Mouse (Mus musculus) liver, embryonic 16.5 days (tissue): ENCODE data around the gene Slc38a9. TPM values are rescaled to one million over a fixed set of nuclear protein-coding genes. Genes with fewer than 3 reads are reported as not detected.
A peak's percentile ranks its signal among the peaks of the same experiment; 100 is the strongest.
"Not testable (repeated sequence)": the region's sequence is repeated elsewhere in the genome, so short reads cannot be mapped to it uniquely, and the experiment has no call there.

Experiments
- ATAC-seq: fragments of 200-750 bp; cut with Nextera tagmentation; 2 replicates; pipeline ENCODE4 v1.8.0; 2017; ENCODE audit warnings: low read depth, mild to moderate bottlenecking, moderate number of reproducible peaks, moderate library complexity
- H3K27ac ChIP-seq: fragments of 300-500 bp; sonication (generic); 2 replicates; pipeline ENCODE4 v1.5.1; 2014; ENCODE audit warnings: mild to moderate bottlenecking, low read length
- H3K27me3 ChIP-seq: fragments of 300-500 bp; sonication (generic); 2 replicates; pipeline ENCODE4 v1.6.1; 2014; ENCODE audit warnings: low read depth, low read length, mixed read lengths; ENCODE audit not compliant: control insufficient read depth, insufficient read depth
- H3K36me3 ChIP-seq: fragments of 300-500 bp; sonication (generic); 2 replicates; pipeline ENCODE4 v1.6.1; 2014; ENCODE audit warnings: mild to moderate bottlenecking; ENCODE audit not compliant: control insufficient read depth, insufficient read depth
- H3K4me1 ChIP-seq: fragments of 300-500 bp; sonication (generic); 2 replicates; pipeline ENCODE4 v1.6.1; 2014; ENCODE audit warnings: low read depth, low read length, mixed read lengths; ENCODE audit not compliant: control insufficient read depth
- H3K4me2 ChIP-seq: fragments of 300-500 bp; sonication (generic); 2 replicates; pipeline ENCODE4 v1.6.1; 2014; ENCODE audit warnings: low read depth, low read length, mixed read lengths
- H3K4me3 ChIP-seq: fragments of 300-500 bp; sonication (generic); 2 replicates; pipeline ENCODE4 v1.5.1; 2014; ENCODE audit warnings: low read depth, mild to moderate bottlenecking, low read length
- H3K9ac ChIP-seq: fragments of 300-500 bp; sonication (generic); 2 replicates; pipeline ENCODE4 v1.6.1; 2014; ENCODE audit warnings: low read depth, low read length
- H3K9me3 ChIP-seq: fragments of 300-500 bp; sonication (generic); replicated peaks from 2 replicates; pipeline ENCODE4 v1.6.1; 2016; ENCODE audit warnings: low read length; ENCODE audit not compliant: control insufficient read depth
- WGBS: fragments of 180-500 bp; shearing (Covaris S2); extraction: QIAGEN DNeasy Blood & Tissue Kit; methylation state at CpG from one replicate; pipeline ENCODE4 v1.1.7; 2014; ENCODE audit not compliant: insufficient replicate concordance; 5-methylcytosine and 5-hydroxymethylcytosine counted together
- polyA plus RNA-seq: library from polyadenylated mRNA; unstranded; fragments of >200 nt; fragmentation: Nextera tagmentation; extraction: Ambion mirVana; gene quantifications from 2 replicates; pipeline ENCODE4 v1.2.1, GENCODE M21; 2015

Slc38a9 gene
- polyA plus RNA-seq, 1 experiment from 2014 or later = 14.6 TPM

DNA sequence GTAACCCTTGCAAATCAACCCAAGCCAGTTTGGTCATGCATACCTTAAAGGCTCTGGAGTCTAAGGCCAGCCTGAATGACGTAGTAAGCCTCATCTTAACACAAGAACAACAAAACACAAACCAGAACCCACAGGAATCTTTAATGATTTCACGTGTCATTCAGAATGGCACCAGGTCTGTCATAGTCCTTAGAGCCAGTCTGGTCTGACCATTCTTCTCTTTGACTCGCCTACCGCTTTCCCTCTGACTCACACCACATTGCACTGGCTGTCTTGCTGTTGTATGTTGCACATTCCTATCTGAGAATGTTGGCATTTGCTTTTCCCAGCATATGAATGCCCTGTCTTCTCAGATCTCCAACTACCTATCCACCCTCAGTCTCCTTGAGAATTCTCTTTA, 45.8 kb downstream of the Slc38a9 start:
- no peak overlapping the region for H3K9ac ChIP-seq
- no peaks in the 10 kb centered on the region for H3K4me1 ChIP-seq
- WGBS = 90% methylated on average over 4 of the region's 4 CpGs
- H3K4me3 ChIP-seq = no peak overlapping the region
- H3K9me3 ChIP-seq = no peaks in the 10 kb centered on the region
- no peak overlapping the region for H3K27ac ChIP-seq
- H3K4me2 ChIP-seq = no peak overlapping the region
- no peaks in the 10 kb centered on the region for H3K27me3 ChIP-seq
- no peak for ATAC-seq
- no peaks in the 10 kb centered on the region; the same call in 1 of the 2 replicates for H3K36me3 ChIP-seq

DNA sequence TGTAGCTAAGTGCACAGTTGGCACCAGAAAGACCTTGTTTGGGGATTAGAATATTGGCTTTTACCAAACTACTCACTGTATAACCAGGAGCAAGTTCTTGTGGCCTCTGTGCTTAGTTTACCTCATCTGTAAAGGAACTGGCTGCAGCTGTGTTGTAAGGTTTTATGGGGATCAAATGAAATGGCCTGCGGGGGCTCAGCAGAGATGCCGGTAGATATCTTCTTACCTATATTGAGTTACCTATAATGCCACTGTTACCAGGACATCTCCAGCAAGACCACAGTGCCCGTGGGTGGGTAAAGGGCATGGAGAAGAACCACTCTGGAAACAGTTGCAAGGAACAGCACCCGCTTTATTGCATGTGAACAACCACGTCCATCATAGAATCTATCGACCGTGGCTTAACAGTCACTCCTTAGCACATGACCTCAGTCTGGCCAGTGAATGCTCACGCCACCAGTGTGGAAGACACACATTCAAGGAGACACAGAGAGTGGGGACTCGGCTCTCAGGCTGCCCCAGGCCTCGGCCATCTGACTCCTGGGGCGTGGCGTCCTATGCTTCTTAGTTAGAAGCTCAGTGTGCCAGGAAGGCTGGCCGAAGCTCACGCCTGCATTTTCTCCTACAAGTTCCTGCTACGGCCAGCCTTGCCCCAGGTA, 59.7 kb downstream of the Slc38a9 start:
- Histone ChIP-seq H3K9ac (no peak overlapping the region), H3K4me1 (no peaks in the 10 kb centered on the region), H3K27ac (no peak overlapping the region), H3K4me3 (no peak overlapping the region), H3K4me2 (no peak overlapping the region), H3K27me3 (no peaks in the 10 kb centered on the region), H3K9me3 (no peaks in the 10 kb centered on the region), H3K36me3 (no peaks in the 10 kb centered on the region; the same call in 1 of the 2 replicates)
- ATAC-seq = no peak
- 88% methylated on average over 15 of the region's 15 CpGs for WGBS

DNA sequence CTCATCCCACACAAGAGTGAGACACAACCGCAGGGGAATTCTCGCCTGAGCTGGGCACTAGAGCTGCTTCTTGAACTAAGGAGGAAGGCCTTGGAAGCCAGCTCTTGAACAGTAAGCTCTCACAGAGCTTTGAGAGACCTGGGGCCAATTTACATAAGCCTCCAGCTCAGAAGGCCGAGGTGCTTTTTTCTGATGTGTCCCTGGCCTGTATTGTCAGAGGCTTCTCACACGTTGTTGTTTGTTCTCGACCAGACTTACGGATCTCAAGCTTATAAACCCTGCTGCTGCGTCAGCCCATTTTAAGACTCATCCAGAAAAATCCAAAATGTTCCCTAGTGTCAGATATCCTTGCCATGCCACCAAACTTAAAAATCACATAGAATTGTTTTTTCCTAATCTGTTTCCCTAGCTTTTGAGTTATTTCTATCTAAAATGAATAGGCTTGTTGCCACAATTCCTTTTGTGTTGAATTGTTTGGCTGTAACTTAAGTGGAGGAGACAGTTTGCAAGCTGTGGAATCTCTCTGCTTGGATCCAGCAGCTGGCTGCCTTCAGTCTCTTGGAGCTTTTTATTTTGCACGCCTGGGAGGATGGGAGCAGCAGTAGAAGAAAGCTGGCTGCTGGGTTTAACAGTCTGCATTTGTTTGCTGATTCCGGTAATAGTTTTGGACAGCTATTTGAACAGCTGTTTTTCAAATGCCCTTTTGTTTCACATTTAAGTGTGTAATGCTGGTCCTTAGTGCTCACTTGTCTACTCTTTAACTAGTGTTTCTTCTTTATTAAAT, 61.6 kb downstream of the Slc38a9 start:
- no peak for ATAC-seq
- WGBS = 77% methylated on average over 9 of the region's 9 CpGs
- Histone ChIP-seq H3K9me3 (no peaks in the 10 kb centered on the region), H3K4me2 (no peak overlapping the region), H3K27ac (no peak overlapping the region), H3K36me3 (no peaks in the 10 kb centered on the region; the same call in 1 of the 2 replicates), H3K4me3 (no peak overlapping the region), H3K27me3 (no peaks in the 10 kb centered on the region), H3K9ac (no peak overlapping the region), H3K4me1 (no peaks in the 10 kb centered on the region)

DNA sequence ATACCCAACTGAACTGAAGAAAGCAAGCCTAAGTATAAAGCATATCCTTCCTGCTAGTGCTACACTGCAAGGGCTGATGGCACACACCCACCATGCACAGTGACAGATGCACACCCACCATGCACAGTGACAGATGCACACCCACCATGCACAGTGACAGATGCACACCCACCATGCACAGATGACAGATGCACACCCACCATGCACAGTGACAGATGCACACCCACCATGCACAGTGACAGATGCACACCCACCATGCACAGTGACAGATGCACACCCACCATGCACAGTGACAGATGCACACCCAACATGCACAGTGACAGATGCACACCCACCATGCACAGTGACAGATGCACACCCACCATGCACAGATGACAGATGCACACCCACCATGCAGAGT, 63.7 kb downstream of the Slc38a9 start:
- not testable (repeated sequence) for H3K4me1 ChIP-seq, H3K4me3 ChIP-seq, ATAC-seq, H3K36me3 ChIP-seq, H3K9ac ChIP-seq, H3K27me3 ChIP-seq, H3K27ac ChIP-seq, H3K4me2 ChIP-seq, H3K9me3 ChIP-seq

DNA sequence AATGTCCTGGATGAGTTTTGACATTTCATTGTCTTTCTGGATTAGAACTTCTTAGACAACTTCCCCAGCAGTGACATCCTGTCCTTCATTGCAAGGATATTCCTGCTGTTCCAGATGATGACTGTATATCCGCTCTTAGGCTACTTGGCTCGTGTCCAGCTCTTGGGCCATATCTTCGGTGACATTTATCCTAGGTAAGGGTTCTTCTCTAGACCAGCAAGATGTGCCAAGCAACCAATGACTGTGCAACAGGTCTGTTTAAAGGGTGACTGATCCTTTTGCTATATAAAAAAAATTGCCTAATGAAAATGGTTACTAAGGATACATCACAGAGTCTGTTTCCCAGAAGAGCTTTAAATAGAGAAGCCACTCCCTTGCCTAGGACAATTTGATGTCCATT, 65.5 kb downstream of the Slc38a9 start:
- Histone ChIP-seq H3K27ac (no peak overlapping the region), H3K36me3 (peaks cover 2% of the 10 kb centered on the region; the same call in 1 of the 2 replicates), H3K4me3 (no peak overlapping the region), H3K4me1 (no peaks in the 10 kb centered on the region), H3K27me3 (no peaks in the 10 kb centered on the region), H3K4me2 (no peak overlapping the region), H3K9ac (no peak overlapping the region), H3K9me3 (no peaks in the 10 kb centered on the region)
- no peak for ATAC-seq
- 82% methylated on average over 3 of the region's 3 CpGs for WGBS

DNA sequence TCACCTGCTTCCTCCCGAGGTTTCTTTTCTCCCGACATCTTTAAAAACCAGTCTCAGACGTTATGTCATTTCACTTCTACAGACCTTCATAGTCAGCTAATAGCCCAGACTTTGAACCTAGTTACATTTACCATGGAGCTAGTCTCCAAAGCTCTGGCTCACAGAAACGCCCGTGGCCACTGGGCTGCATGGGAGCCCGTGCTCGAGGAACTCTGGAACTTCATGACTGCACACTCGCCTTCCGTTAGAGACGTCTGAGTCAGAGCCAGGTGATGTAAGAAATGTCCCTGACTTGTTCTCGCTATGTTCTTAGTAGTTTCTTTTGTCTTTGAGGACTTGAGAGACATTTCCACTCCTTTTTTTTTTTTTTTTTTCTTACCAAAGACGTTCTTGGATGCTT, 72.8 kb downstream of the Slc38a9 start:
- H3K9ac ChIP-seq = no peak overlapping the region
- no peaks in the 10 kb centered on the region for H3K27me3 ChIP-seq
- no peaks in the 10 kb centered on the region for H3K9me3 ChIP-seq
- WGBS = 81% methylated on average over 12 of the region's 12 CpGs
- 0 out of 2 replicates have a peak, but pooled peaks cover 2% of the 10 kb centered on the region for H3K36me3 ChIP-seq
- no peak for ATAC-seq
- no peak overlapping the region for H3K4me3 ChIP-seq
- H3K4me1 ChIP-seq = peaks cover 6% of the 10 kb centered on the region; the same call in 1 of the 2 replicates
- H3K4me2 ChIP-seq = no peak overlapping the region
- no peak overlapping the region for H3K27ac ChIP-seq

DNA sequence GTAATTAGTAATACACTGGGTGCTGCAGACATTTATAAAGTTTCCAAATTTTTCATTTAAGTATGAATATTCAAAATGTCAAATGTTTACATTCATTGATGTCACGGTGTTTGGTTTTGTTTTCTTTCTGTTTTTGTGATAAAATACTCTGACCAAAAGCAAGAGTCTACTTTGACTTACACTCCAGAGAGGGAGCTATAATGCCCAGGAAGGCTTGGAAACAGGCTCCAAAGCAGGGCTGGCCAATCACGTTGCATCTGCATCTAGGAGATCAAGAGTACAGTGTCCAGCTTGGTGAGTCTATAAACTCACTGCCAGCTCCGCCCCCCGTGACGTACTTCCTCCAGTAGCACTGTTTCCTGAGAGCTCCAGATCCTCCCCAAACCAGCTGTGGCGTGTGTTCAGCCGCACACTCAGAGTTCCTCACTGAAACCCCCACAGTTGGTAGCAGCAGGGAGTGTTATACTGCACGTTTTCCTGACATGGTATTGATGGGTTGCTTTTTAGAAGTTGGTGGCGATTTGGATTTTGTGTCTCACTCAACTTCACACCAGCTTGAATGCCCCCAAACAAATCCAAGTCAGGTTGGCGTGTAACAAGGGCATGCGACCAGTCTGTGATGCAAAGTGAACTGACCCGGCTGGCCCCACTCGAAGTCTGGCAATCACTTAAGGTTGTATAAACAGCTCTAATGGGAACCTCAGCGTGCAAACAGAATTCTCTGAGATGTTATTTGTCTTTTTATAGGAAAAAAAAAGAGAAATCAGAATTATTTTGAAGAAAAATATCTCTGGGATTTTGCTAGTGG, 74.6 kb downstream of the Slc38a9 start:
- H3K9ac ChIP-seq = no peak overlapping the region
- H3K36me3 ChIP-seq = no peaks in the 10 kb centered on the region
- no peak overlapping the region for H3K4me3 ChIP-seq
- no peaks in the 10 kb centered on the region for H3K9me3 ChIP-seq
- H3K4me2 ChIP-seq = no peak overlapping the region
- no peak overlapping the region for H3K27ac ChIP-seq
- H3K4me1 ChIP-seq = peaks cover 6% of the 10 kb centered on the region; the same call in 1 of the 2 replicates
- peak; percentile 61 for ATAC-seq
- 59% methylated on average over 14 of the region's 14 CpGs for WGBS
- no peaks in the 10 kb centered on the region for H3K27me3 ChIP-seq

DNA sequence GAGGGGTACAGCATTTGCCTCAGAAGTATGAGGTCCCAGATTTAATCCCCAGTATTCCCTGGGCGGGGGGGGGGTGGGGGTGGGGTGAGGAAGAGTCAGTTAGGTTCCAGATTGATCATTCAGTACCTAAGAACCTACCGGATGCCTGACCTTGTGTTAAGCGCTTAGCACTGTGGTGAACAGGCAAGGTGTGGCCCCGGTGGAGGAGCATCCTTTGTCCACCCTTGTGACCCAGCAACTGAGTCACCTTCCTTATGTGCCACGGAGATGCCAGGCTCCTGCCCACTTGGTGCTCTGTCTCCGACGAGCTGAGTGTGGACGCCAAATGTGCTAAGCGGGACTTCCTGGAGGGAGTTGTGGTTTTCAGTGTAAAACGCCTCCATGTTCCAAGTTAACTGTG, 75.9 kb downstream of the Slc38a9 start:
- H3K27ac ChIP-seq = no peak overlapping the region
- no peak overlapping the region for H3K4me3 ChIP-seq
- no peaks in the 10 kb centered on the region for H3K36me3 ChIP-seq
- H3K9ac ChIP-seq = no peak overlapping the region
- peaks cover 6% of the 10 kb centered on the region; the same call in 1 of the 2 replicates for H3K4me1 ChIP-seq
- 75% methylated on average over 10 of the region's 10 CpGs for WGBS
- no peak for ATAC-seq
- no peaks in the 10 kb centered on the region for H3K27me3 ChIP-seq
- H3K4me2 ChIP-seq = no peak overlapping the region
- H3K9me3 ChIP-seq = no peaks in the 10 kb centered on the region
